Mouse (Mus musculus) forebrain, embryonic 13.5 days (tissue): ENCODE measurements around the gene Mamstr. TPM values are rescaled to one million over a fixed set of nuclear protein-coding genes. Genes with fewer than 3 reads are reported as not detected.
A peak's percentile ranks its signal among the peaks of the same experiment; 100 is the strongest.

Experiments
- ATAC-seq: fragments of 200-750 bp; cut with Nextera tagmentation; 2 replicates; pipeline ENCODE4 v1.8.0; 2017
- H3K27ac ChIP-seq: fragments of 300-500 bp; sonication (generic); 2 replicates; pipeline ENCODE4 v1.5.1; 2015; ENCODE audit warnings: inconsistent platforms, mild to moderate bottlenecking, moderate library complexity
- H3K27me3 ChIP-seq: fragments of 300-500 bp; sonication (generic); 2 replicates; pipeline ENCODE4 v1.6.1; 2015; ENCODE audit warnings: mild to moderate bottlenecking, inconsistent platforms
- H3K36me3 ChIP-seq: fragments of 300-500 bp; sonication (generic); 2 replicates; pipeline ENCODE4 v1.6.1; 2015; ENCODE audit warnings: mild to moderate bottlenecking, inconsistent platforms; ENCODE audit not compliant: poor library complexity, severe bottlenecking
- H3K4me1 ChIP-seq: fragments of 300-500 bp; sonication (generic); 2 replicates; pipeline ENCODE4 v1.6.1; 2015; ENCODE audit warnings: inconsistent platforms
- H3K4me2 ChIP-seq: fragments of 300-500 bp; sonication (generic); 2 replicates; pipeline ENCODE4 v1.6.1; 2015; ENCODE audit warnings: inconsistent platforms, mild to moderate bottlenecking, moderate library complexity
- H3K4me3 ChIP-seq: fragments of 300-500 bp; sonication (generic); 2 replicates; pipeline ENCODE4 v1.5.1; 2015; ENCODE audit warnings: mild to moderate bottlenecking, inconsistent platforms
- H3K9ac ChIP-seq: fragments of 300-500 bp; sonication (generic); 2 replicates; pipeline ENCODE4 v1.6.1; 2015; ENCODE audit warnings: mild to moderate bottlenecking, inconsistent platforms
- H3K9me3 ChIP-seq: fragments of 300-500 bp; sonication (generic); replicated peaks from 2 replicates; pipeline ENCODE4 v1.6.1; 2016; ENCODE audit warnings: inconsistent platforms
- WGBS: fragments of 180-500 bp; shearing (Covaris S2); methylation state at CpG from one replicate; pipeline ENCODE4 v1.1.7; 2015; 5-methylcytosine and 5-hydroxymethylcytosine counted together
- polyA plus RNA-seq: library from polyadenylated mRNA; unstranded; fragments of >200 nt; fragmentation: Nextera tagmentation; extraction: Ambion mirVana; gene quantifications from 2 replicates; pipeline ENCODE4 v1.2.1, GENCODE M21; 2015

Mamstr gene
- polyA plus RNA-seq, 1 experiment from 2014 or later: 3.8 TPM

DNA sequence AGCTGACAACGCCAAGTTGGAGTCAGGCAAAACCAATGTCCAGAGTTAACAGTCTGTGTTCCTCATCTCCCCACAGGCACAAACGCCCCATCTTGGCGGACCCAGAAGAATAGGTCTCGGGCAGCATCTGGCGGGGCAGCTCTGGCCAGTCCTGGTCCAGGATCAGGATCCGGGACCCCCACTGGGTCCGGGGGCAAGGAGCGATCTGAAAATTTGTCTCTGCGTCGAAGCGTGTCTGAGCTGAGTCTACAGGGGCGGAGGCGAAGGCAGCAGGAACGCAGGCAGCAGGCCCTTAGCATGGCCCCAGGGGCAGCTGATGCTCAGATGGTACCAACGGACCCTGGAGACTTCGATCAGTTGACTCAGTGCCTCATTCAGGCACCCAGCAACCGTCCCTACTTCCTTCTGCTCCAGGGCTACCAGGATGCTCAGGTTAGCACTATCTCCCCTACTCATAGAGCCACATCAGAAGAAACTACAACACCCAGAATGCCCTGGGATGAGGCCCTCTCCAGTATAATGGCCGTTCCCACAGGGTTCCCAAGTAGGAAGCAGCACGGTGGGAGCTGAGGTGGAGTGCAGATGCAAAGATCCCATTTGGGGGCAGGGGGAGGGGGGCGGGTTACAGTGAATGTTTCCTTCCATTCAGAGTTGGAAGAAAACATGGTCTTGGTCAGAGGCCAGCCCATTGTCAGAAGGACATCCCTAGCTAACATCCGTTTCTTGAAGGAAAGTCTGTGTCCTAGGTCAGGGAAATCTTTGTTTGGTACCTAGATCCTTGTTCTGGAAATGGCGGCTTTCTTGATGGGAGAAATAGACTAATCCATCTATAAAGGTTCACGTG is 9.5 kb upstream of the Mamstr start:
- no peak overlapping the region for H3K4me3 ChIP-seq
- H3K9me3 ChIP-seq: no peaks in the 10 kb centered on the region
- no peak overlapping the region for H3K4me2 ChIP-seq
- H3K4me1 ChIP-seq: peaks cover 14% of the 10 kb centered on the region
- peaks cover 29% of the 10 kb centered on the region for H3K27me3 ChIP-seq
- H3K36me3 ChIP-seq: no peaks in the 10 kb centered on the region
- WGBS: 78% methylated on average over 23 of the region's 23 CpGs
- ATAC-seq: no peak
- no peak overlapping the region for H3K9ac ChIP-seq
- no peak overlapping the region for H3K27ac ChIP-seq

DNA sequence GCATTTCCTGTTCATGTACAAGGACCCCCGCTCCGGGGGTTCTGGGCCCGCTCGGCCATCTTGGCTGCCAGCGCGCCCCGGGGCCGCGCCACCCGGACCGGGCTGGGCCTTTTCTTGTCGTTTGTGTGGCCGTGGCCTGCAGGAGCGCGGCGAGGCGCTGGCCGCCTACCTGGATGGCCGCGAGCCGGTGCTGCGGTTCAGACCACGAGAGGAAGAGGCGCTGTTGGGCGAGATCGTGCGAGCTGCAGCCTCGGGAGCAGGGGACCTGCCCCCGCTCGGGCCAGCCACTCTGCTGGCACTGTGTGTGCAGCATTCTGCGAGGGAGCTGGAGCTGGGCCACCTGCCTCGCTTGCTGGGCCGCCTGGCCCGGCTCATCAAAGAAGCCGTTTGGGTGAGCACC is 7.3 kb upstream of the Mamstr start:
- Histone ChIP-seq H3K4me2 (peak overlapping the region; percentile 52), H3K27me3 (peaks cover 24% of the 10 kb centered on the region), H3K27ac (no peak overlapping the region), H3K36me3 (peaks cover 9% of the 10 kb centered on the region), H3K4me1 (peaks cover 14% of the 10 kb centered on the region), H3K9me3 (0 out of 2 replicates have a peak, but pooled peaks cover 3% of the 10 kb centered on the region), H3K4me3 (peak overlapping the region; percentile 18; the same call in 1 of the 2 replicates), H3K9ac (peak overlapping the region; percentile 59)
- 12% methylated on average over 35 of the region's 35 CpGs for WGBS
- ATAC-seq: no peak

DNA sequence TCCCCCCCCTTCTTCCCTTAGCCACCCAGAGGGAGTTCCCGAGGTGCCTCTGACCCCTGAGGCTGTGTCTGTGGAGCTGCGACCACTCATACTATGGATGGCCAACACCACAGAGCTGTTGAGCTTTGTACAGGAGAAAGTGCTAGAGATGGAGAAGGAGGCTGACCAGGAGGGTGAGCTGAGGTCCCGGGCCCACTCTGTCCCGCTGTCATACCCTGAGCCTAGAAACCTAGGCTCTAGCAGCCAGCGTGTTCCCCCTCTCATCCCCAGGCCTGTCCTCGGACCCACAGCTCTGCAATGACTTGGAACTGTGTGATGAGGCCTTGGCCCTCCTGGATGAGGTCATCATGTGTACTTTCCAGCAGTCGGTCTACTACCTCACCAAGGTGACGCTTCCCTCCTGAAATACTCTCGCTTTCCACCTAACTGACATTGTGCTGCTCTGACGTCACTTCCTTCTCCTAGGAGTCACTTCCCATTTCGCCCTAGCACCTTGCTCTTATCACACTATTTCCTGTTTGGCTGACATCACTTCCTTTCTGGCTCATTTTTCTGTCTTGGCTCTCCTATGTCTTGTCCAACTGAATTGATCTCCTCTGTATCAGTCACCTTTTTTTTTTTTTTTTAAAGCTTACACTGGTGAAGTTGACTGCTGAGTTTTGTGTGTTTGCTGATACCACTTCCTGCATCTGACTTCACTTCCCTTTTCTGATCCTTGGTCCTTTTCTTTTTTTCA is 4.7 kb upstream of the Mamstr start:
- H3K27me3 ChIP-seq: peaks cover 18% of the 10 kb centered on the region
- H3K4me1 ChIP-seq: peaks cover 14% of the 10 kb centered on the region
- no peak overlapping the region for H3K27ac ChIP-seq
- no peak overlapping the region for H3K9ac ChIP-seq
- 93% methylated on average over 11 of the region's 11 CpGs for WGBS
- H3K4me2 ChIP-seq: no peak overlapping the region
- no peak for ATAC-seq
- peaks cover 9% of the 10 kb centered on the region for H3K36me3 ChIP-seq
- H3K4me3 ChIP-seq: no peak overlapping the region
- 0 out of 2 replicates have a peak, but pooled peaks cover 3% of the 10 kb centered on the region for H3K9me3 ChIP-seq

DNA sequence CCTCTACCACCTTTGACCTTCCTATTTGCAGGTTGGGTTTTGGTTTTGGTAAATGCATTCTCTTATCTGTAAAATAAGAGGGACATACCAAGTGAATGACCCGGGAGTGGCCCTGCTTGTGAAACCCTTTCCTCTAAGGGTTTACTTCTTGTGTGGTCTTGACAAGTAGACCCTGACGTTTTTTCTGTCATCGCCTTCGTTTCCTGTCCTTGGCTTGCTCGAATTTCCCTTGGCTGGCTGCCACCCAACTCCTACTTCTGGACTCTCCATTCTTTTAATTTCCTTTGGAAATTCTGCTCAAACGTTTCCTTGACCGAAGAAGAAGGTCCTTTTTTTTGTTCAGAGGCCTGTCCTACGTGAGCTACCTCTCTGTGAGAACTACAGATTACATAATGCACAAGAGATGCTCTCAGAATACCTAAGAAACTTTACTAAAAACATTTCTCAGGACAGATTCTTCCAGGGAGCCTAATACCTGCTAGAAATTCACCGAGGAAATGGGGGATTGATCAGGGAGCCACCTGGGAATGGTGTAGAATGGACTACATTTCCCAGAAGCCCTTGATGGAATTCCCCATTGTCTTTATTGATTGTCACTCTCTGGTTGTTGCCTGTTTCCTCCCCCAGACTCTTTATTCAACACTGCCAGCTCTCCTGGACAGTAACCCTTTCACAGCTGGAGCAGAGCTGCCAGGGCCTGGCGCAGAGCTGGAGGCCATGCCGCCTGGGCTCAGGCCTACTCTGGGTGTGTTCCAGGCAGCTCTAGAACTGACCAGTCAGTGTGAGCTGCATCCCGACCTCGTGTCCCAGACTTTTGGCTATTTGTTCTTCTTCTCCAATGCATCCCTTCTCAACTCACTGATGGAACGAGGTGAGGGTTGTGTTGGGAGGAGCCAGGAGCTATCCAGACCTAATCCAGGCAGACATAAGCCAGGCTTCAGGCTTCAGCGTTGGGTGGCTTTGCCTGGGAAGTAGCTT is 3.8 kb upstream of the Mamstr start:
- H3K4me1 ChIP-seq: peaks cover 14% of the 10 kb centered on the region
- H3K4me3 ChIP-seq: no peak overlapping the region
- peaks cover 9% of the 10 kb centered on the region for H3K36me3 ChIP-seq
- WGBS: 89% methylated on average over 15 of the region's 15 CpGs
- H3K9ac ChIP-seq: no peak overlapping the region
- peaks cover 15% of the 10 kb centered on the region for H3K27me3 ChIP-seq
- H3K4me2 ChIP-seq: no peak overlapping the region
- no peak for ATAC-seq
- no peak overlapping the region for H3K27ac ChIP-seq
- 0 out of 2 replicates have a peak, but pooled peaks cover 3% of the 10 kb centered on the region for H3K9me3 ChIP-seq

DNA sequence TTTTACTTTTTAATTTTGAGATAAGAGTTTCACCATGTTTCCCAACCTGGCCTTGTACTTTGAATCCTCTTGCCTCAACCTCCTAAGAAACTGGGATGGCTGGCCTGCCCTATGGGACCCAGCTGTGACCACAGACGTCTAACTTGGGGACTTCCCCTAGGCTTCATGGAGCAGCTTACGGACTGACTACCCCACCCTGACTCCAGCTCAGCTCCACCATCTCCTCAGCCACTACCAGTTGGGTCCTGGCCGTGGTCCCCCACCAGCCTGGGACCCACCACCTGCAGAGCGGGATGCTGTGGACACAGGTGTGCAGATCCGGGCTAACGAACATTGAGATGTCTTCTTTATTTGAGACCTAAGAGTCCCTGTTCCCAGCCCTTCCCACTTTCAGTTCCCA is 2.1 kb upstream of the Mamstr start:
- no peak for ATAC-seq
- WGBS: 89% methylated on average over 6 of the region's 6 CpGs
- Histone ChIP-seq H3K27ac (no peak overlapping the region), H3K4me1 (peaks cover 23% of the 10 kb centered on the region), H3K4me2 (peak overlapping the region; percentile 59), H3K27me3 (peaks cover 3% of the 10 kb centered on the region; the same call in 1 of the 2 replicates), H3K9ac (peak overlapping the region; percentile 48; the same call in 1 of the 2 replicates), H3K4me3 (0 out of 2 replicates have a peak overlapping the region, but pooled peaks have one; percentile 19), H3K36me3 (peaks cover 9% of the 10 kb centered on the region), H3K9me3 (0 out of 2 replicates have a peak, but pooled peaks cover 3% of the 10 kb centered on the region)

DNA sequence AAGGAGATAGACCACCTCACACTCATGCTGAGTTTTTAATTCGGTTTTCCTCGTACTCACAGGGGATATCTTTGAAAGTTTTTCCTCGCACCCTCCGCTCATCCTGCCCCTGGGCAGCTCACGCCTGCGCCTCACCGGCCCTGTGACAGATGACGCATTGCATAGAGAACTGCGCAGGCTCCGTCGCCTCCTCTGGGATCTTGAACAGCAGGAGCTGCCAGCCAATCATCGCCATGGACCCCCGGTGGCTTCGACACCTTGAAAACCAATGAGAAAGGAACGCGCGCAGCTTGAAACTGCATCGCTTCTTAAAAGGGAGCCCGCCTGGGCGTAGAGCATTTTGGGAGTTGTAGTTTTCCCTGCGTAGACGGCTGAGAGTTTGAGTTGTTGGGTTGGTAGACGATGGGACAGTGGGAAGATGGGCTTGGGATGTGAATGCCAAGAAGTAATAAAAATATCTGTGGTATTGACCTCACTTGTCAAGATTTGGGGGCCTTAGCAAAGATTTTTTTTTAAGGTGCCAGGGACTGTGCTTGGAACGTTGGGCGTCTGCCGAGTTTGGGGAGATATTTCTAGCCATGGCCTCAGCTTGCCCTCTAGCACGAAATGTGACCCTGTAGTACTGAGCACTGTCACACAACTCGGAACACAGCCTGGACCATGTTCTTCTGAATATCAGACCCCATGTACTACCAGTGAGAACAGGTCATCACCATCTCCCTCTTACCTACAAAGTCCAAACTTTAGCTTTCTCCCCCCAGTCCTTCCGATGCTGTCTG is 965 bp upstream of the Mamstr start:
- no peak overlapping the region for H3K27ac ChIP-seq
- H3K4me3 ChIP-seq: peak overlapping the region; percentile 19
- peaks cover 9% of the 10 kb centered on the region for H3K36me3 ChIP-seq
- H3K27me3 ChIP-seq: no peaks in the 10 kb centered on the region
- H3K9me3 ChIP-seq: 0 out of 2 replicates have a peak, but pooled peaks cover 3% of the 10 kb centered on the region
- peak overlapping the region; percentile 48; the same call in 1 of the 2 replicates for H3K9ac ChIP-seq
- peaks cover 27% of the 10 kb centered on the region for H3K4me1 ChIP-seq
- WGBS: 17% methylated on average over 29 of the region's 29 CpGs
- peak; percentile 93 for ATAC-seq
- peak overlapping the region; percentile 59 for H3K4me2 ChIP-seq

DNA sequence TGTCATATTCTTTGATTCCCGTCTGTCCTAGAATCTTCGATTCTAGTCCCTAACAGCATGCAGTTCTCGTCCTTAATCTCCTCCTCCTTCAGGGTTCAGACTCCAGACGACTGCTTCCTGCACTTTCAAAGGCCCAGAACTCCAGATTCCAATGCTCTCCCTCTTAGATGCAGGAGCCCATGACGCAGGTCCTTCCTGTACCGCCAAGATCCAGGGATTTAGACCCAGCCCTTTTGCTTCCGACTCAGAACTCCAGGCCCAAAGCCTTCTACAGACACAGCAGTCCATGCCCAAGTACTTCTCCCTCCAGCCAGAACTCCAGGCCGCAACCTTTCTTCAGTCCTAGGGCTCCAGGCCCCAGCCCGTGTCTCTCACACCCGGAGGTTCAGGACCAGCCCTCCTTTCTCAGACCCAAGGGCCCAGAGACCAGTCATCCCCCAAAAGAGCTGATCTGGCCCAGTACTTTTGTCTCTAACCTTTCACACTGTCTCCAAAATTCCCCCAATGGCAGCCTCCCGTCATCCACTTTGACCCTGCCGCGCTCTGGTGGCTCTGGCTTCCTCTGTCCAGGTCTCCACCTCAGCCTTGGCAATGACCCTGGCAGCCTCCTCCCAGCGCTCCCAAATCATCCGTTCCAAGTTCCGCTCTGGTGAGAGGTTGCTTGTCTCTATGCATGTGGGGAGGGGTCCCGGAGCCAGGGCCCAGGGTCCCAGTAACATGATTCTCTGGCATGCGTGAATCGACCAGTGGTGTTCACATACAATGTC is 597 bp downstream of the Mamstr start:
- Histone ChIP-seq H3K9me3 (0 out of 2 replicates have a peak, but pooled peaks cover 3% of the 10 kb centered on the region), H3K4me1 (peaks cover 37% of the 10 kb centered on the region), H3K4me2 (no peak overlapping the region), H3K9ac (no peak overlapping the region), H3K4me3 (no peak overlapping the region), H3K36me3 (peaks cover 9% of the 10 kb centered on the region), H3K27ac (no peak overlapping the region; the same call in 1 of the 2 replicates), H3K27me3 (no peaks in the 10 kb centered on the region)
- no peak for ATAC-seq
- 72% methylated on average over 19 of the region's 19 CpGs for WGBS

DNA sequence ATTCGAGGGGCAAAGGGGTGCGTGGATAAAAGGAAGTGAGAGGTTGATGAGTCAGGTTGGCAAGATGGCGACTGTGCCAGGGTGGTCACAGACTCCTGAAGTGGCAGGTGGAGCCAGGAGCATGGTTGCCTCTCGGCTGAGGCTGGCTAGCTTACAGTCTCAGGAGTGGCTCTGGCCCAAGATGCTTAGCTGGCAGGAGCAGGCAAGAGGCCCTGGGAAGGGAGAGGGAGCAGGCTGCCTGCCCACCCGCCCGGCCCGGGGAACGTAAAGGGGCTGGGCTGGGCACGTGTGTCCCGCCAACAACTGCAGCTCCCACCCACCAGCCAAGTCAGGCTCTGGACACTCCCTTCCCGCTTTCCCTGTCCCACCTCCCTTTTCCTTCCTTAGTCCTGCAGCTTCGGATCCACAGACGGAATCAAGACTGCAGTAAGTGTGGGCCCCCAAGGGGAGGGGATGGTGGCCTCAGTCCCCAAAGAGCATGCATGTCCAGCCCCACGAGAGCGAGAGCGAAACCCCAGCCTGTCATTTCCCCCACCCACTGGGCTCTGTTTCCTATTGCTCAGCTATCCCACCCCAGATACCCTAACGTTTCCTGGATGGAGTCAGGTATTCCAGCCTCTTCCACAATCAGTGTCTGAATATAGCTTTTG is 1.7 kb downstream of the Mamstr start:
- Histone ChIP-seq H3K9me3 (no peaks in the 10 kb centered on the region), H3K4me2 (peak overlapping the region; percentile 7; the same call in 1 of the 2 replicates), H3K36me3 (peaks cover 4% of the 10 kb centered on the region; the same call in 1 of the 2 replicates), H3K4me3 (no peak overlapping the region), H3K27me3 (no peaks in the 10 kb centered on the region), H3K4me1 (peaks cover 37% of the 10 kb centered on the region), H3K9ac (0 out of 2 replicates have a peak overlapping the region, but pooled peaks have one; percentile 0), H3K27ac (peak overlapping the region; percentile 31)
- no peak for ATAC-seq
- 56% methylated on average over 17 of the region's 17 CpGs for WGBS

DNA sequence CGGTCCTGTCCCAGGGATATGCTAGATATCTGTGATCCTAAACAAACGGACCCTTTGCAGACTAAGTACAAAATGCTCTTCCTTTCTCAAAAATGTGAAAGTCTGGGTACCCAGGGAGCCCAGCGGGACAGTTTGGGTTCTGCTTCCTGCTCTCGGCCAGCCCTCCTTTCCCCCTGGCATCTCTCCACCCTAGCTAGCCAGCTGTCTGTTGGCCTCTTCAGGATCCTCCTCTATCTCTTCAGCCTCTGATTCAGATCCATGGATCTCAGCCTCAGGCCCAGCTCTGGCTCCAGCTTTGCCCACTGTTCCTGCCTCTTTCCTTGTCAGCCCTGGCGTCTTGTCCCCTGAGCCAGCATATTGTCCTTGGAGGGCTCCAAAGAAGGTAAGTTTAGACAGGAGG is 2.3 kb downstream of the Mamstr start:
- Histone ChIP-seq H3K27ac (peak overlapping the region; percentile 31; the same call in 1 of the 2 replicates), H3K4me3 (no peak overlapping the region), H3K4me1 (peaks cover 37% of the 10 kb centered on the region), H3K9me3 (no peaks in the 10 kb centered on the region), H3K4me2 (peak overlapping the region; percentile 87), H3K36me3 (no peaks in the 10 kb centered on the region), H3K27me3 (no peaks in the 10 kb centered on the region), H3K9ac (0 out of 2 replicates have a peak overlapping the region, but pooled peaks have one; percentile 0)
- WGBS: 88% methylated on average over 5 of the region's 5 CpGs
- no peak for ATAC-seq
